Mouse (Mus musculus): Measurements from ENCODE around the gene Nhej1. TPM values are rescaled to one million over a fixed set of nuclear protein-coding genes. Genes with fewer than 3 reads are reported as not detected.

The Nhej1 gene
- total and polyA plus RNA-seq, 3 experiments: 1.7 to 5.2 TPM; not detected in 1

DNA sequence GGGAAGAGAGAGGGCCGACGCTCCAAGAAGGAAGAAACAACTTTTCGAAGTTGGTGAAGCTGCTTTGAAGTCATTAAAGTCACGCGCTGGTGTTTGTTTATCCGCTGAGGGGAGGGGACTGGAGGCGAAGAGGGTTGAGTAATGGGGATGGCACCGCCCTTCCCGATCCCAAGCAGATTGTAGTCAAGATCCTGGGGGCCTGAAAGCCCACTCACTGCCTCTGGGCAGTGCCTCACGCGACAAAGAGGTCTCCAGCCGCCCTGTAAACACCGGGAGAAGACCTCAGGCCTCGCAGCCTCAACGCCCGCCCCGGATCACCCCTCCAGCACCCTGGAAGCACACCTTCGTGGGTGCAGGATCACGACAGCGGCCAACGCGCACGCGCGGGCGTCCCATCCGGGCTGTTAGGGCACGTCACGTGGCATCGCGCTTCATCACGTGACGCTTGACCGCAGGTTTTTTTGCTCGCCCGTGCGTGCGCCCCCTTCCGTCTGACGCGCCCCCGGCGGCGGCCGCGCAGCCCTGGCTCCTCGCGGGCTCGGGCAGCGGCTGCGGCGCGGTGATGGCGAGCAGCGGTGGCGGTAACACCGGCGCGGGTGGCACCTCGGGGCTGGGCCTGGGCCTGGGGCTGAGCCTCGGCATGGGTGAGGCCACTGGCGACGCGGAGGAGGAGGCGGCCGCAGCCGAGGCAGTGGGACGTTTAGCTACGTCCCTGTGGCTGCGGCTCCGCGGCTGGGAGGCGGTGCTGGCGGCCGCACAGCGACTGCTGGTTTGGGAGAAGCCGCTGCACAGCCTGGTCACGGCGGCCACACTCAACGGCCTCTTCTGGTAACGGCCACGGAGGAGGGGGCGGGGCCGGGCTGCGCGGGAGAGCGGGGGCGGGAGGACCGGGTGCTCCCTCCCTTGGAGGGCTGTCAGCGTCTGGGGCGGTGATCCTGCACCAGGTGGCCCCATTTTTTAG lies 17.6 kb upstream of the Nhej1 start, which contains the start of the genes Cnppd1 and Retreg2:
TSS of gene Cnppd1 (minus strand) at position 411 of the 961 bp plus-strand sequence.
TSS of gene Retreg2 (plus strand) at position 478 of the 961 bp plus-strand sequence.
- peak; percentile 97 for DNase-seq (ENCODE audit: low read depth, low spot score)
- Histone ChIP-seq H3K27ac (ENCODE audit: control insufficient read depth, low read depth, low read length) (peak within 1 kb of the TSS; percentile 91), H3K9me3 (replicated peaks; ENCODE audit: insufficient read depth, low read length) (no peaks in the 10 kb centered on the region), H3K36me3 (ENCODE audit: control insufficient read depth in 1 of 2, insufficient read depth in 2 of 2, low read length in 2 of 2) (peaks cover 1 to 20% of the 10 kb centered on the region in 2 experiments; a peak in 3 of 4 replicates), H3K27me3 (ENCODE audit: control insufficient read depth in 1 of 2, insufficient read depth in 2 of 2, low read length in 2 of 2) (no peaks in the 10 kb centered on the region), H3K79me2 (ENCODE audit: control insufficient read depth, insufficient read depth, low read length, poor library complexity) (peaks cover 38% of the 10 kb centered on the region), H3K4me3 (ENCODE audit: control insufficient read depth in 1 of 2, insufficient read depth in 1 of 2, low read depth in 2 of 2, low read length in 2 of 2) (peak within 1 kb of the TSS; percentile 88 to 94), H3K4me1 (ENCODE audit: control insufficient read depth in 1 of 2, insufficient read depth in 2 of 2, low read length in 2 of 2) (peaks cover 5 to 20% of the 10 kb centered on the region in 2 experiments), H3K9ac (ENCODE audit: control insufficient read depth, low read depth, low read length, poor library complexity, severe bottlenecking) (peak within 1 kb of the TSS; percentile 93)
- TF ChIP-seq MEF2A (IDR thresholded peaks at IDR 0.05; ENCODE audit: extremely low read depth, insufficient replicate concordance, low read depth, low read length, poor library complexity, severe bottlenecking): no peak
- TF ChIP-seq MXI1 (IDR thresholded peaks at IDR 0.05; ENCODE audit: low read depth, low read length): peak; percentile 80; the same call in 1 of the 2 replicates
- TF ChIP-seq RCOR1 (IDR thresholded peaks at IDR 0.05; ENCODE audit: low read depth, low read length): peak; percentile 12; the same call in 1 of the 2 replicates
- TF ChIP-seq SMC3 (IDR thresholded peaks at IDR 0.05; ENCODE audit: low read depth, low read length): no peak; the same call in 1 of the 2 replicates
- TF ChIP-seq UBTF (IDR thresholded peaks at IDR 0.05; ENCODE audit: borderline replicate concordance, insufficient read depth, low read depth, low read length): no peak; the same call in 1 of the 2 replicates
- TF ChIP-seq MYC (IDR thresholded peaks at IDR 0.05; ENCODE audit: low read depth, low read length): no peak; the same call in 1 of the 2 replicates
- TF ChIP-seq TCF12 (IDR thresholded peaks at IDR 0.05; ENCODE audit: low read depth, low read length): no peak
- peak; percentile 93 for TF ChIP-seq BHLHE40 (IDR thresholded peaks at IDR 0.05; ENCODE audit: borderline replicate concordance, low read depth, low read length)
- TF ChIP-seq ETS1 (IDR thresholded peaks at IDR 0.05; ENCODE audit: low read depth, low read length): peak; percentile 64; the same call in 1 of the 2 replicates
- TF ChIP-seq EP300 (IDR thresholded peaks at IDR 0.05; ENCODE audit: low read depth in 1 of 2, low read length in 2 of 2): no peak; a peak in 1 of 4 replicates
- no peak for TF ChIP-seq RAD21 (IDR thresholded peaks at IDR 0.05; ENCODE audit: low read depth, low read length)
- TF ChIP-seq GABPA (IDR thresholded peaks at IDR 0.05; ENCODE audit: low read depth, low read length): no peak
- no peak for TF ChIP-seq CHD1 (IDR thresholded peaks at IDR 0.05; ENCODE audit: low read depth, low read length)
- TF ChIP-seq POLR2AphosphoS2 (IDR thresholded peaks at IDR 0.05; ENCODE audit: low read length): peak; percentile 77; the same call in 1 of the 2 replicates
- TF ChIP-seq SIN3A (IDR thresholded peaks at IDR 0.05; ENCODE audit: low read length): peak; percentile 91
- no peak; the same call in 1 of the 2 replicates for TF ChIP-seq KAT2A (conservative IDR thresholded peaks at IDR 0.05; ENCODE audit: low read depth, low read length)
- TF ChIP-seq TAL1 (IDR thresholded peaks at IDR 0.05; ENCODE audit: low read length): no peak
- peak; percentile 89 for TF ChIP-seq ZNF384 (IDR thresholded peaks at IDR 0.05; ENCODE audit: low read depth, low read length)
- TF ChIP-seq NELFE (IDR thresholded peaks at IDR 0.05; ENCODE audit: low read depth, low read length): peak; percentile 77
- peak; percentile 81 for TF ChIP-seq HCFC1 (IDR thresholded peaks at IDR 0.05; ENCODE audit: low read depth, low read length)
- TF ChIP-seq POLR2A (IDR thresholded peaks at IDR 0.05; ENCODE audit: control insufficient read depth in 1 of 2, insufficient read depth in 1 of 2, low read depth in 1 of 2, low read length in 2 of 2, poor library complexity in 1 of 2): peak; percentile 87 to 90
- TF ChIP-seq ELF1 (IDR thresholded peaks at IDR 0.05; ENCODE audit: low read depth, low read length): no peak; the same call in 1 of the 2 replicates
- no peak; the same call in 1 of the 2 replicates for TF ChIP-seq MAZ (IDR thresholded peaks at IDR 0.05; ENCODE audit: low read depth, low read length)
- no peak for TF ChIP-seq MAFK (IDR thresholded peaks at IDR 0.05; ENCODE audit: borderline replicate concordance, low read depth, low read length)
- TF ChIP-seq POLR2AphosphoS5 (IDR thresholded peaks at IDR 0.05; ENCODE audit: borderline replicate concordance, low read depth, low read length): 0 out of 2 replicates have a peak, but pooled peaks have one; percentile 59
- TF ChIP-seq TBP (IDR thresholded peaks at IDR 0.05; ENCODE audit: low read depth, low read length): peak; percentile 77
- TF ChIP-seq CHD2 (IDR thresholded peaks at IDR 0.05; ENCODE audit: low read length): no peak
- no peak for TF ChIP-seq GATA1 (IDR thresholded peaks at IDR 0.05; ENCODE audit: low read depth, low read length)
- TF ChIP-seq USF2 (IDR thresholded peaks at IDR 0.05; ENCODE audit: borderline replicate concordance in 1 of 2, insufficient read depth in 1 of 2, low read depth in 1 of 2, low read length in 2 of 2): peak; percentile 96 to 99
- peak; percentile 99 for TF ChIP-seq MAX (IDR thresholded peaks at IDR 0.05; ENCODE audit: low read length)
- TF ChIP-seq JUND (IDR thresholded peaks at IDR 0.05; ENCODE audit: low read depth, low read length): no peak
- peak; percentile 97 for TF ChIP-seq USF1 (IDR thresholded peaks at IDR 0.05; ENCODE audit: low read depth, low read length)
- no peak for TF ChIP-seq ZC3H11A (IDR thresholded peaks at IDR 0.05; ENCODE audit: low read depth, low read length)
- peak; percentile 97 for TF ChIP-seq NRF1 (IDR thresholded peaks at IDR 0.05; ENCODE audit: insufficient read depth, low read depth, low read length, poor library complexity, severe bottlenecking)
